Mouse (Mus musculus): ENCODE measurements around the gene Pum2. TPM values are rescaled to one million over a fixed set of nuclear protein-coding genes. Genes with fewer than 3 reads are reported as not detected.
"Not testable (repeated sequence)": the region's sequence is repeated elsewhere in the genome, so short reads cannot be mapped to it uniquely, and the experiment has no call there.

The Pum2 gene
- total RNA-seq (2021), result 100 to 1,000 TPM; 156 to 159 TPM

DNA sequence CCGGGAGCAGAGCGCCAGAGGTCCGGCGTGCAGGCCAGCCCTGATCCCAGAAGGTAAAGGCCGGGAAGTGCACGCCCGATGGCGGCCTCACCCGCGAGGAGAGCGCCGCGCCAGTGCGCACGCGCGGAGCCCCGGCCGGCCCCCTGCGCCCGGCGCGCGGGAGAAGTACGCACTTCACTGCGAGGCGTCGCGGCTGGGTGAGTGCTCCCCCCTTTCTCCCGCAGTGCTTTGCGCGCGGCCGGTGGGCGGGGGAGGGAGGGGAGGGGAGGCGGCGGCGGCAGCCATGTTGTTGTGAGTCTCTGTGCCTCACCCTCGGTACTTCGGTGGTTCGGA, at the start of gene Pum2:
Gene Pum2, plus strand, starts transcription at position 161 of the 333 bp plus-strand sequence.
- peak; percentile 94 for DNase-seq

DNA sequence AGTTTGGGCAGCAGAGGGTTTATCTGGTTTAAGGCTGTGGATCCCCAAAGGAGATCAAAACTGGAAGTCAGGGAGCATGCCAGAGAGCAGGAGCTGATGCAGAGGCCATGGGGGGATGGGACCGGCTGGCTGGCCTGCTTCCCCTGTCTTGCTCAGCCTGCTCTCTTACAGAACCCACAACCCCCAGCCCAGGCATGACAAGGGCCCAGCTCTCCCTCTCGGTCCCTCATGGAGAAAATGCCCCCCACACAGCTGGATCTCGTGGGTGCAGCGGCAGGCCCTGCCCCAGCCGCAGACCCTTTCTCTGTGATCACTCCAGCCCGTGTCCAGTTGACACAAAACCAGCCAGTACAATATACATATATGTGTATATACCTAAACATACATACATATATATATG, 44.4 kb upstream of the Pum2 start:
- DNase-seq, result no peak

- no peak for DNase-seq
These were observed 42.2 kb upstream of the Pum2 start for GRCm38 (mm10) chr12:8631691-8632090.

GRCm38 (mm10) chr12:8632737-8633365, 41.1 kb upstream of the Pum2 start:
- DNase-seq, result no peak

- no peak for DNase-seq
These were observed 39.6 kb upstream of the Pum2 start for GRCm38 (mm10) chr12:8634306-8634705.

DNA sequence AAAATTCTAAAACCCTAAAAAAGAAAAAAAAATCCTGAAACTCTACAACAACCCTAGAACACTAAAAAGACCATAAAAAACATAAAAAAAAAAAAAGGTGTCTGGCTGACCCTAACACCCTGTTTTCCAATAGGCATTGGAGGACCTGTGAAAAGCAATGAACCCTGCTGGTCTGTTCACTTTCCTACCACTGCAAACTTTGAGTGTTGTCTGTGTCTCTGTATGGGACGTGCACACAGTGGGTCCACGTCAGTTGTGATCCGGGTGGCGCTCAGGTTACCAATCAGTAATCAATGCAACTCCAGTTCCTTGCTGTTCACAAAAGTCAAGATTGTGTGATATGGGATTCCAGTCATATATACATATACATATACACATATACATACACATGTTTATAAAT, 38.4 kb upstream of the Pum2 start:
- no peak for DNase-seq

- peak; percentile 15 for DNase-seq
These were observed 37.0 kb upstream of the Pum2 start for GRCm38 (mm10) chr12:8636945-8637344.

- DNase-seq, result peak; percentile 88
These were observed 35.4 kb upstream of the Pum2 start for GRCm38 (mm10) chr12:8638411-8639087.

DNA sequence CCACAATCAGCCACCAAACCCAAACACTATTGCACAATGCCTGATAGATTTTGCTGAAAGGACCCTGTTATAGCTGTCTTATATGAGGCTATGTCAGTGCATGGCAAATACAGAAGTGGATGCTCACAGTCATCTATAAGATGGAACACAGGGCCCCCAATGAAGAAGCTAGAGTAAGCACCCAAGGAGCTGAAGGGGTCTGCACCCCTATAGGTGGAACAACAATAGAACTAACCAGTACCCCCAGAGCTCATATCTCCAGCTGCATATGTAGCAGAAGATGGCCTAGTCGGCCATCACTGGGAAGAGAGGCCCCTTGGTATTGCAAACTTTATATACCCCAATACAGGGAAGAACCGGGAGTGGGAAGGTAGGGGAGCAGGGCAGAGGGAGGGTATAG, 33.7 kb upstream of the Pum2 start:
- DNase-seq, result not testable (repeated sequence)

GRCm38 (mm10) chr12:8640711-8641424, 33.1 kb upstream of the Pum2 start:
- peak; percentile 99 for DNase-seq

DNA sequence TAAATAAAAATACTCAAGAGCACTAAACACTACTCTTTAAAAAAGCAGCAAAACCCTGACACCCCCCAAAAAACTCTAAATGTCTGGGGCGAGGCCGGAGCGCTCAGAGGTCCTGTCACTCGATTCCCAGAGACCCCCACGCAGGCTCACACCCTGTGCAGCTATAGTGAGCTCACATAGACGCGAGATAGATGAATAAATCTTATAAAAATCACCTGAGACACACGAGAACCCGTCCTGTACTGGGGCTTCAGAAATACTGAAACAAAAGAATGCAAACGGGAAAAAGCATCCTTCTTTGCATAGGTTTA, 32.6 kb upstream of the Pum2 start:
- no peak for DNase-seq

- DNase-seq, result not testable (repeated sequence)
These were observed 25.7 kb upstream of the Pum2 start for GRCm38 (mm10) chr12:8648211-8648610.

DNA sequence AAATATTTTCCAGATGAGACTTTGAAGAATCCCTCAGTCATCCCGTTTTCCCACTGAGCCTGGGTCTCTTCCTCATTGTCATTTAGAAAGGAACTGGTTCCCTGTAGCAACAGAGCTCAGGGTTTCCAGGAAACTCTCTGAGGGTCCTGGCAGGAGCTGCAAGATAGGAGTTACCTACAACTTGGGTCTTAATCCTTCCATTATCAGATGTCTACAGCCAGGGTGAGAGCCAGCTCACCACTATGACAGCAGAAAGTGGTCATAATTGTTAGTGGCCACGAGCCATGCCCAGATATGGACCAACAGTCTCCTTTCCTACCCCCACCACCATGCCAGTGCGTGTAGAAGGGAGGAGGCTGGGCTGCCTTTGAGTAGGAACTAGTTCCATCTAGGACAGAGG, 23.9 kb upstream of the Pum2 start:
- DNase-seq, result not testable (repeated sequence)

DNA sequence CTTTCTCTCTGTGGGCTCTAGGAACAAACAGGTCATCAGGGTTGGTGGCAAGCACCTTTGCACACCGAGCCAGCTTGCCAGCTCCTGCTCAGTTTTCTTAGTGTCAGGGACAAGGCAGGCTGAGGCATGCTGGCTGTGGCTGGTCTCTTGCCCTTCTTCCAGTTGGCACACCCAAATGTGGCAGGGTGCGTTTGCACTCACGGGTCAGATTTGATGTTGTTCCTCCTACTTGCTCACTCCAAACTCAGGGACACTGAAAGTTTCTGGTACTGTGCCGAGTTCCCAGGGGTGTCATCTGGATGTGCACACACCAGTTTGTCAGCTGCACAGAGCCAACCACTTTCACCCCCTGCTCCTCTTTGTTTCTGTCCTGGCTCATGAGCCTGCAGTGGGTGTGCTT, 17.3 kb upstream of the Pum2 start:
- DNase-seq, result no peak

DNA sequence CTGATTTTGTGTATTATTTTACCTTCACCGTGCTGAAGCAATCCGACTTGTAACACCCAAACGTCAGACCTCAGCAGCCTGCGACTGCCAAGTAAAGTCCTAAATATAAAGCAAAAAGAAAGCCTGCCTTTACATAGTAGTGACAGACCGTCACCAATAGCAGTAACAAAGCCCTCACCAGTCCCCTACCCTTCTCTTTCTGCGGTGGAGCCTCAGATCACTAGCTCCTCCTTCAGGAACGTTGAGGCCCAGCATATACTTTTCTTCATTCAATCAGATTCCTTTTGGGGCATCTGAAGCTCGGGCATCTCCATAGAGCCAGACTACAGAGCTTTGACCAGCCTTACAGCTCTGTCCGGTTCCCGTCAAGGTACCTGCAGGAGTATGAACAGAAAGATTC, 16.8 kb upstream of the Pum2 start:
- no peak for DNase-seq

GRCm38 (mm10) chr12:8657629-8658366, 16.1 kb upstream of the Pum2 start:
- no peak for DNase-seq

GRCm38 (mm10) chr12:8659406-8660279, 14.3 kb upstream of the Pum2 start:
- no peak for DNase-seq

DNA sequence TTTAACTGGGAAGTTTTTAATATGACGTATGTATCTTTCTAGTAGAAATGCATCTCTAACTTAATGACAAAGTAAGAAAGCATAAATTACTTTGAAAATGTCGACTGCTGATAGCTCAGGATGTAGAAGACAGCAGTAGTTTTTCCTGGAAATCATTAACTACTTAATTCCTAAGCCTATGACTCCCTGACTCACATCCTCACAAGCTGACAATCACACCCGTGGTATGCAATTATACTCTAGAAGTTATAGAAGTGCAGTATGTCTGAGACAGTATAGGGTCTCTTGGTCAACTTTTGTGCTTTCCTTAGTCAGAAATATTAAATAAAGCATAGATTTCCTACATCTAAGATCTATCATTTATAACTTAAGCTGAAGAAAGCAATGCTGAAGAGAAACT, 12.2 kb upstream of the Pum2 start:
- no peak for DNase-seq

DNA sequence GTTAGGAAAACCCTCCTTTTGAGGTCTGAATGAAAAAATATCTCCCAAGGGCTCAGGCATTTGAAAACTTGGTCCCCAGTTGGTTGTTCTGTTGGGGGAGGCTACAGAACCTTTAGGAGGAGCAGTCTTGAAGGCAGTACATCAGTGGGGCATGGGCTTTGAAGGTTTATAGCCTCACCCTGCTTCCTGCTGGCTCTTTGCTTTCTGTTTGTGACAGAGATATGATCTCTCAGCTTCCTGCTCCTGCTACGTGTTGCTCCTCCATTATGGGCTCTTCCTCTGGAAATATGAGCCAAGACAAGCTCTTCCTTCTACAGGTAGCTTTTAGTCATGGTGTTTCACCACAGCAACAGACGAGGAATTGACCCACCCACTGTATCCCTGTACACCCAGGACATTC, 11.8 kb upstream of the Pum2 start:
- no peak for DNase-seq

DNA sequence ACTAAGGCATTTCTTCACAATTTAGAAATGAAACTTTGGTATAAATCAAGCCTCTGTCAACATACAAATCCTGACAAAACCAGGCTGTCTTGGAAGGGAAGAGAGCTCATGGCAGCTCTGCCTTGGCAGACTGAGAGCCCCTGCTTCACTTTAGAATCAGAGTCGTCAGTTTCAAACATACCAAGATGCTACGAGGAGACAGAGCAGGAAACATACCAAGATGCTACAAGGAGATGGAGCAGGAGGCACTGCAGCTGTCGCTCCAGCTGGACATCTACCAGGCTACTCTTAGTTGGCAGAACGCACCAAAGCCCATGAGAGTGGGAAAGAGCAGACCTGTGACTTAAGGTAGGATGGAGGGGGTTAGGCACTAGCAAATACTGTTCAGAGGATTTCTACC, 11.2 kb upstream of the Pum2 start:
- no peak for DNase-seq

DNA sequence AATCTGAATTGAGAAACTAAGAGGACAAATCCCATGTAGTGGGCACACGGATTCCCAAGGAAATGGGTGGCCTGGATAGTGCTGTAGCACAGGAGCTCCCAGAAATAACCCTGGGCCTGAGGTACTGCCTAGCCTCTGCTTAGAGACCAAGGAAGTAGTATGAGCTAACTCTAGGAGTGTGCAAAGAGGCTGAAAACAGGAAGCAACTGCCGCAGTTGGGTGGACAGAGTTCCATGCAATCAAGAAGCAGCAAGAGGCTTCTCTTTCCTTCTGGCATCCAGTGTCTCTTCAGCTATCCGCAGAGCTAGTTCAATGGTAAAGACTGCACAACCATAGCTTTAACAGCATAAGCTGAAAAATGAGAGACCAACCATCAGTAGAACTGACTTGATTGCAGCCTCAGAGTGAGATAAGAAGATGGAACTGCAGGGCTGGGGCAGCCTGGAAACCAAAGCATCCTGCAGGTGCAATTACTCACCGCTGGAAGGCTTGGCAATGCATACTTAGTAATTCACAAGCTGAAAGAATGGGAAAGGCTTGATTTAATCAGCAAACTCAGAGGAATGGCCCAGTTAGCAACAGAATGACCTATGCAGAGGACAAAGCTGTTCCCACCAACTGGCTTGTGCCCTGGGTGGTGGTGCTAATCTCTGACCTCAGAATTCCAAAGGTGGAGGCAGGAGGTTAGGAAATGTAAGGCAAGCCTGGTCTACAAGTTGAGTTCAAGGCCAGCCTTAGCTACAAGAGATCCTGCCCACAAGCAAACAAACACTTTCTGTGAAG, 6.3 kb upstream of the Pum2 start:
- no peak for DNase-seq

DNA sequence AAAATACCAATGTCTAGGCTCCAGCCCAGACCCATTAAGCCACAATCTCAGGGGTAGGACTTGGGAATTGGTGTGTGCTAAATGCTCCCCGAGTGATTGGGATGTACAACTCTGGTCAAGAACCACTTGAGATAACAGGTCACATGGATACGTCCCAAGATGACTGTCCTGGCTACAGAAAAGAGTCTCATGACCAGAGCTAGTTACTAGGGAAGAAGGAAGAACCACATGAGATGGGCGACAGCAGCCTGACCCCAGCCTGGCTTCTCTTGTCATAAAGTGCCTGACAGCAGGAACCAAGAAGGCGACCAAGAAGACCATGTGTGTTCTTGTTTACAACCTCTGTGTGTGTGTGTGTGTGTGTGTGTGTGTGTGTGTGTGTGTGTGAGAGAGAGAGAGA, 4.5 kb upstream of the Pum2 start:
- no peak for DNase-seq
